Mouse (Mus musculus) monocyte, adult 59 days (primary cell): ENCODE measurements around the gene Pign. TPM values are rescaled to one million over a fixed set of nuclear protein-coding genes. Genes with fewer than 3 reads are reported as not detected.

Source experiments
- total RNA-seq, 2 experiments: library from RNA; stranded (reverse); gene quantifications; one replicate each; pipeline ENCODE4 v1.2.4; 2023

The Pign gene
- total RNA-seq: 10 to 100 TPM; 27.9 to 28.1 TPM

DNA sequence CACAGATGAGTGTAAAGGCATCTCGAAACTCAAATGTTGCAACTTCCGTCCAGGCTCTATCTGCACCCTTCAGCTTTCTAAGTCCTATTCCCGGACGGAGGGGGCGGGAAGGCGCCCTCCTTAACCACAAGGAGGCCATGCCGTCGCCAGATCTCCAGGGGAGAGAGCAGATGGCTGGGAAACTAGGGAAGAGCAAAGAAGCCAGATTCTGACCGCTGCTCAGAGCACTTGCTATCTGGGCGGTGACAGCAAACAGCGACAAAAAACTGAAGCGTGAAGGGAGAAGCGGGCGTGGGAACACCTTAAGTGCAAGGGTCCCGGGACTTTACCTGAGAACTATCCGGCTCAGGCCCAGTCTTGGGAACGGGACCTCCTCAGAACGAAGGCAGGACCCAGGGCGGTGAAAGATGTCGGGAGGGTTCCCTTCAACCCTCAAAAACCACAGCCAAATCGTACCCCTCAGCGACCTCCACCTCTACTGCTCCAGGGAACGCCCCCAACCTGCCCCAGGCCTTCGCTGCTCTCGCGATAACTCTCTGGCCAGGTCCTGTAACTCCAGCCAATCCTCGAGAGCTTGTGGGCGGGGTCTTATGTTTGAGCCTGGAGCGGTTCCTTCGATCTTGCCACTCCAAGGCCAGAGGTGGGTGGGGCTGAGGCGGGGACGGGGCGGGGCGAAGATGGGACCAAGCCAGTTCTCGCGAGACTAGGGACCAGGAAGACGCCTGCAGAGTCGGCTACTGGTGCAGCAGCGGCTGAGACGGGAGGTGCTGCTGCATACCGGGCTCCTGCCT is at the start of gene Pign, which contains the start of gene Relch:
TSS of gene Pign (minus strand) at position 507 of the 791 bp plus-strand sequence.
TSS of gene Relch (plus strand) at position 691 of the 791 bp plus-strand sequence.

Other genes starting within 250 kb of the Pign start
- gene Relch, start 184 bp upstream of the Pign start, total RNA-seq: 10 to 100 TPM; 90.4 to 96.0 TPM
- 10 to 100 TPM; 24.8 to 26.1 TPM for gene Tnfrsf11a, start 117.0 kb upstream of the Pign start, total RNA-seq